Mouse (Mus musculus): ENCODE data around the gene Lamtor5.
A peak's percentile ranks its signal among the peaks of the same experiment; 100 is the strongest.

The Lamtor5 gene

DNA sequence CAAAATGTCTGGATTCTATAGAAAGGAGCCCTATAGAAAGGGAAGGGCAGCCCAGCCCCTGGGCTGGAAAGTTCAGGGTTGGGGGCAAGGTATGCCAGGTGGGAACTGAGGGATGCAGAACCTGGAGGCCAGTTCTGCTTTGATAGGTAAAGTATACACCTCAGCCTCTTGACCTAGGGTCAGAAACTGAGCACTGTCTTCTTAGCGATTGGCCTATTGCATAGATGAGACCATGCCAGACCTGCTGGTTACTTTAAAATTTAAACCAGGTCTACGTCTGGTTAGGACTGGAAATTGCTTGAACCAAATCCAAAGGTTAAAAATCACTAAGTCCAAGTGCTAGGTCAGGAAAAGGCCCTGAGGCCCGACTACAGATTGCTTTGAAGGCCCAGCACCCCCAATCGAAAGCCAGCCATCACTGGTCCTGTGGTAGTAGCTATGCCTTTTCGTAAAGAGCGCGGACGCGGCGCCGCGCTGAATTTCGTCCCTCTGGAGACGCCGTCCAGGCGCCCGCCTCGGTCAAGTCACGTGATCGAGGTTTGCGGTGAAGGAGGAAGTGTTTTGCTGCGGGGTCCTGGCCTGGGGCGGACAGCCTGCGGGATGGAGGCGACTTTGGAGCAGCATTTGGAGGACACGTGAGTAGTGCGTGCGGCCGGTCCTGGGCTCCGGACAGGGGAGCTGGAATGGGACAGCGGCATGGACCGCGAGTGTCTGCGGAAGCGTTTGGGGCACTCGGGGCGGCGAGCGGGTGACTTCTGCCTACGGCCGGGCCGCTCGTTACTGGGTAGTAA is at the start of gene Lamtor5:
TSS of gene Lamtor5 (plus strand) at position 380 of the 791 bp plus-strand sequence.
- peak; percentile 90 for DNase-seq (ENCODE audit: low read depth, low spot score)

DNA sequence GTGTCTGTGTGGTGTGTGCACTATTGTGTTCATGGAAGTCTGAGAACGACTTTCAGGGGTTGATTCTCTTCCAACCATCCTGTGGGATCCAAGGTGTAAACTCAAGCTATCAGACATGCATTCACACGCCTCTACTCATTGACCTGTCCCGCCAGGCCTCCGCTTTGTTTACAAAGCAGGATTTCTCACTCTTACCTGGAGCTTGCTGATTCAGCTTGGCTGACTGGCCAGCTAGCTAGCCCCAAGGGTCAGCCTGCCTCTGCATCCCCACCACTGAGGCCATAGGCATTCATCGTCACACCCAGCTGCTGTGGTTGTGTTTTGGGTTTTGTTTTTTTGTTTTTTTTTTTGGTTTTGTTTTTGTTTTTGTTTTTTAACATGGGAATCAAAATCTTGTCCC is 49.4 kb upstream of the Lamtor5 start:
- no peak for DNase-seq (ENCODE audit: low read depth, low spot score)

- DNase-seq (ENCODE audit: low read depth, low spot score), result no peak
Observed at GRCm38 (mm10) chr3:107229822-107230221, 48.8 kb upstream of the Lamtor5 start.

- no peak for DNase-seq (ENCODE audit: low read depth, low spot score)
Observed at GRCm38 (mm10) chr3:107230527-107230926, 48.1 kb upstream of the Lamtor5 start, which contains the start of gene A630076J17Rik. A630076J17Rik (plus strand) TSS chr3:107230614.

DNA sequence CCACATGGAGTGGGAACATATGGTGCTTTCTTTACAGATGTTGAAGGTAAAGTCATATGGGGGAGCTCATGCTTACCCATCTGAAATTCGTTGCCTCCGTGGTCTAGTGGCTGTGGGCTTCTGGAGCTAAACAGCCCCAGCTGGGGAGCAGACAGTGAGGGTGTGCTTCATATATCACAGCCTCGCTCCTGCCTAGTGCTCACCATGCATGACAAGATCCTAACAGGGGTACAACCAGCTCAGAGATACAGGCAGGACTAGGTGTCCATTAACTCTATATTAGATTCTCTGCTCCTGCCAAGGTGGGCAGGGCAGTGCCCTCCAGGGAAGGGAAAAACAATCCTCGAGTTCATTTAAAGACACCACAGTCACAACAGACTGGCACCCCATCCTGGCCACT is 47.5 kb upstream of the Lamtor5 start:
- DNase-seq (ENCODE audit: low read depth, low spot score), result no peak

GRCm38 (mm10) chr3:107233351-107233813 is 45.3 kb upstream of the Lamtor5 start:
- peak; percentile 89 for DNase-seq (ENCODE audit: low read depth, low spot score)

DNA sequence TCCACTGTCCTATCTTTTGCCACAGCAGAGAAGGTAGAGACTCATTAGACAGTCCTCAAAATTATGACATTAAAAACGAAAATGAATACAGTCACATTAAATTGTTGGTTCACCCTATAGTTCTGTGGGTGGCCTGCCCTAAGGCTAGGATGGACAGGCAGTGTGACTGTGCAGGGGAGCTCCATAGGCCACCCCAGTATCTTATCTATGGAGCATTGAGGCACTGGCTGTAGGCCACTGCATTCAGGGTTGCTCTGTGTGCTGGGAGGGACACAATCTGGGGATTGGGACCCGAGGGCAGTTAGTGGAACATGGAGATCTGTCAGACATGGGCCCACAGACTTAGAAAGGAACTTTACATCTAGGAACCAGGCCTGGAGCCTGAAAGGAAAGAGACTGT is 44.7 kb upstream of the Lamtor5 start:
- no peak for DNase-seq (ENCODE audit: low read depth, low spot score)

GRCm38 (mm10) chr3:107238051-107238450 is 40.6 kb upstream of the Lamtor5 start:
- no peak for DNase-seq (ENCODE audit: low read depth, low spot score)

DNA sequence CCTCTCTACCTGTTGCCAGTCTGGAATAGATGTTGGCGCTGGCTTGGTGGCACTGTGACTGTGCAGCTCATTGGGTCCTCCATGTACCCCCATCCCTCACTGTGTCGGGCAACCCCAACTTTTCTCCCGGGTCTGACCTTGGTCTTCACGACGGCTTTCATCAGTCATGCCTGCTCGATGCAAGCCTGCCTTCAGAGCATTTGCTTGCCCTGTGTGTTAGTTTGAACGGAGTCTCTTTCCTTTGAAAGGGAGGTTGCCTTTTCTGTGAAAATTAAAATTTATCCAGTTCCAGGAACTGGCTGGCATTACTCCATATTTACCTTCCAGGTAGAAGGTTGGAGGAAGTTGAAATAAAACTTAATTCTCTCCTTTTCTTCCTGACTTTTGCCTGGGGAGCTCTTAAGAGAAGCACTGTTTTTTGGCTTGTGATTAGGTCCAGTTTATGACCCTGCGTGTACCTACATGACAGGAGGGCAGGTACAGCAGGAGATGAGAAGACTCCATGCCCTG is 40.1 kb upstream of the Lamtor5 start:
- no peak for DNase-seq (ENCODE audit: low read depth, low spot score)

DNA sequence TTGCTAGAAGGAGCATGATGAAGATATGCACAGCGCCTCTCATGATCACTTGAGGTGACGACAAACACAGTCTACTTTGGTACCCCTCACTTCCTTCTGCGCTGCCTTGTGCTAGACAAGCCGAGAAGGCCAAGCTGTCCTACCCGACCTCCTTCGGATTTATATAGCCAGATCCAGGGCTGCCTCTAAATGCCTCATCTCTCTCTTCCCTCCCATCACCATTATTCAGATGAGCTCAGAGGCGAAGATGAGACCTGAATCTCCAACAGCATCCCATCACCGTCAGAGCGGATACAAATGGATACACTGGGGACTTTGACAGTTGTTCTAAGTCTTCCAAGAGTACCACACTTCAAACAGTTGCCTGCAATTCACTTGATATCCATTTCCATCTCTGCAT is 39.1 kb upstream of the Lamtor5 start, which contains the start of gene Prok1:
TSS of gene Prok1 (minus strand) at position 101 of the 400 bp plus-strand sequence.
- no peak for DNase-seq (ENCODE audit: low read depth, low spot score)

DNA sequence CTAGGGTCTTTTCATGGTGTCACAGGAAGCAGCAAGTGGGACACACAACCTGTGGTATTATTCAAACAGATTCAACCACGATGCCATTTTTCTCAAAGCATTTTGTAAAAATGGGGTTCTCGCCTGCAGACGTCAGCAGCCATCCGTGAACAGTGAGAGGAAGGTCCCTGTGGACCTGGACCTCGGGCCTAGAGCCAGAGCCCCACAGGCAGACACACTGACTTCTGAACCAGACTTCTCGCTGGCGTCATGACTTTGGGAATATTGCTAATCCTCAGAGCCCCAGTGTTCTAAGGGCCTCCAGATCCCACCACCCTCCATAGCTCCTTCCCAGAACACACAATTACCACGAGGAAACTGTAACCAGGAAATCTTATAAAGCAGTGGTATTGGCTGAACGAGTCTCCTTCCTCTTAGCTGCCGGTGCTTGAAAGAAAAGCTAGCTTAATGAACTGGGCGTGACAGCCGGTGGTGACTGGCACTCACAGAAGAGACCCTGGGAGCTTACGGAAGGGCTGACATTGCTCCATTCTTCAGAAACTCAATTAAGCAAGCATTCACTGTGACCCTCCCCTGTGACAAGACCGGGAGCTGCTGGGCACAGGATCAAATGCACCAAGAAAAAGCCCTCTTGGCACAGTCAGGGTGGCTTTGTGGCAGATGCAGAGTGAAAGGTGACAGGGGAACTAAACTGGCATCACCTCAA is 37.1 kb upstream of the Lamtor5 start:
- DNase-seq (ENCODE audit: low read depth, low spot score), result no peak

DNA sequence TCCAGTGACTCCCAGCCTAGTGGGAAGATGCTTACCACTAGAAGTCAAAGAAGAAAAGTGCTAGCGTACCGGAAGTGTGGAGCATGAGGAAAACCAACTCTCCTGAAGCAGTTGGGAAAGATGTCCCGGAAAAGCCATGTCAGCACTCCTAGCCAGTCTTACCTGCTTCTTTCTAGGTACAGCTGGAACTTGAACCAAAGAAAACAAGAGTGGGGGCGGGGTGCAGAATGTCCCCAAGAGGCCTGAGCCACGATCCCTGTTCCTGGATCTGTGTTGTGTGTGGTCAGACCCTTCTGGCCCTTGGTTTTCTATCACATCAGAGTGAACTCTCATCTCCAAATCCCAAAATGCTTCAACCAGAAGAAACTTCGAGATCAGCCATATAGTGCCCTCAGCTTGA is 31.8 kb upstream of the Lamtor5 start:
- DNase-seq (ENCODE audit: low read depth, low spot score), result no peak

DNA sequence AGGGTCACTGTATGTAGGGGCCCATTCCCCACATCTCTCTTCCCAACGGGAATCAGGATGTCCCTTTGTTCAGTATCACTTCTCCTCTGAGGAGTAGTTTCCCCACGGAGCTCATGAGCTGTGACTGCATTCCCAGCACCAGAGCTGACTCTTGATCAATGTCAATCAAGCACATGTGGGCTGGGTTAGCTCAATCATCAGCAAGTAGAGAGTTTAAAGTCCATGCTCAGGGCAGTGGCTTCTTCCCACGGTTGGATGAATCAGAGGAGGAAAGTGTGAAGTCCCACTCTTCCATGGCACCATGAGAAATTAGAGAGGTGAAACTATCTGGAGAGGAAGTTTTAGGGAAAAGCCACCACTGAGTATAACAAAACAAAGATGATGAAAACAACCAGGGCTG is 29.6 kb upstream of the Lamtor5 start:
- DNase-seq (ENCODE audit: low read depth, low spot score), result no peak

DNA sequence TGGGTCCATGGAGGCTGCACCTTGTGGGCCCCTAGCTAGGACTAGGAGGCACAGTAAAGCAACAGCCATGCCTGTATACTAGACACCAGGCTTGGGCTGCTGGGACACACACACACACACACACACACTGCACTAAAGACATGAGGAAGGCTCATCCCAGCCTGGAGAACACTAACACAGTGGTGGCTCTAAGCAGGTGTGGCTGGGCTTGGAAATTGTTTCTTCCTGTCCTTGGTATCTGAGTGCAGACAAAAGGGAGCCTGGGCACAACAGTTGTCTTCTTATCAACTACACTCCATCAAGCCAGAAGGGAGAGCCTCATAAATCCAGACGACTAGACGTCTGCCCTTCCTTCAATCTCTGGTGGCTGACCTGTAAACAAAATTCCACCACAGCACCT is 28.3 kb upstream of the Lamtor5 start:
- DNase-seq (ENCODE audit: low read depth, low spot score), result no peak

DNA sequence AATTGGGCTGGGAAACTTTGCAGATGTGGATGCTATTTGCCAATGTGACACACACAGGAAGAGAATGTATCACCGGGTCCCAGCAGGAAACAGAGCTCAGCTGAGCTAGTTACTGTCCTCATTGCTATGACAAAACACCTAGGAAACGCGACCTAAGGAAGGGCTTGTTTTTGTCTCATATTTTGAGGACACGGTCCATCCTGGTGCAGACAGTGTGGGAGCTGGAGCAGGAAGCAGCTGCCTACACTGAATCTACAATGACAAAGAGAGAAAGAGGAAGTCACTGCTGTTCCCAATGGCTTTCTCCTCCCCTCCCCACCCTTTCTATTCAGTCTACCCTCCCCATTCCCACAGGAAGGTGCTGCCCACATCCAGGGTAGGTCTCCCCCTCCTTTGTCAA is 26.6 kb upstream of the Lamtor5 start:
- DNase-seq (ENCODE audit: low read depth, low spot score), result no peak

GRCm38 (mm10) chr3:107253925-107254324 is 24.7 kb upstream of the Lamtor5 start:
- no peak for DNase-seq (ENCODE audit: low read depth, low spot score)

DNA sequence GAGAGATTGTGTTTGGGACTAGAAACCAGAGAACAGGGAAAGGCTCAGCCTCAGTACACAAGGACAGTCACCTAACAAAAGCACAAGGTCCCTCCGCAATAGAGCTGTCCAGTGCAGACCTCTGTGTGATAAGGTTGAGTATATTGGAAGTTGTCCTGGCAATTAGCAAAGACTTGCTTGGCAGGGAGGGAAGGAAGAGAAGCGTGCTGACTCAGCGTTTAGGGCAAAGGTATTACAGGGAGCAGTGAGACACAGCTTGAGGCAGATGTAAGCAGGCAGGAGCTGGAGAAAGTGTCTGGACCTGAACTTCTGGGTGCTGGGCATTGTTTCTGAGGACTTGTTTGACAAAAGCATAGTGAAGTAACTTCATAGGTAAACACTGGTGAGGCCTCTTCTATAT is 22.7 kb upstream of the Lamtor5 start:
- DNase-seq (ENCODE audit: low read depth, low spot score), result no peak

DNA sequence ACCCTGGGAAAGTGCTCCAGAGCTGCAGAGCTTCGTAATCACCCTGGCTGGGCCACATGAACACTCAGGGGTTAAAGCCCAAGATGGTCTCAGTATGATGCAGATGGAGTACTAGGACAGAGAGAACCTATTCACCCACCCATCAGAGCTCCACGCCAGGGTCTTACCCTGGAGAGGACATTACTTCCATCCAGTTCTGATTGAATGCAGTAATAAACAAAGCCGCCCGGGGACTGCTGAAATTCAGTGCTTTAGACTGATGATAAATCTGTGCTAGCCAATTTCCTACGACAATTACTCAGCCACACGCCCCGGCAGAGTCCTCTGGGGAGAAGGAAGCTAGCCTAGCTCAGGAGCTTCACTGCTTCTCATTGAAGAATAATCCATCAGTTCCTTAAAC is 21.9 kb upstream of the Lamtor5 start:
- no peak for DNase-seq (ENCODE audit: low read depth, low spot score)

GRCm38 (mm10) chr3:107257924-107258323 is 20.7 kb upstream of the Lamtor5 start:
- no peak for DNase-seq (ENCODE audit: low read depth, low spot score)

DNA sequence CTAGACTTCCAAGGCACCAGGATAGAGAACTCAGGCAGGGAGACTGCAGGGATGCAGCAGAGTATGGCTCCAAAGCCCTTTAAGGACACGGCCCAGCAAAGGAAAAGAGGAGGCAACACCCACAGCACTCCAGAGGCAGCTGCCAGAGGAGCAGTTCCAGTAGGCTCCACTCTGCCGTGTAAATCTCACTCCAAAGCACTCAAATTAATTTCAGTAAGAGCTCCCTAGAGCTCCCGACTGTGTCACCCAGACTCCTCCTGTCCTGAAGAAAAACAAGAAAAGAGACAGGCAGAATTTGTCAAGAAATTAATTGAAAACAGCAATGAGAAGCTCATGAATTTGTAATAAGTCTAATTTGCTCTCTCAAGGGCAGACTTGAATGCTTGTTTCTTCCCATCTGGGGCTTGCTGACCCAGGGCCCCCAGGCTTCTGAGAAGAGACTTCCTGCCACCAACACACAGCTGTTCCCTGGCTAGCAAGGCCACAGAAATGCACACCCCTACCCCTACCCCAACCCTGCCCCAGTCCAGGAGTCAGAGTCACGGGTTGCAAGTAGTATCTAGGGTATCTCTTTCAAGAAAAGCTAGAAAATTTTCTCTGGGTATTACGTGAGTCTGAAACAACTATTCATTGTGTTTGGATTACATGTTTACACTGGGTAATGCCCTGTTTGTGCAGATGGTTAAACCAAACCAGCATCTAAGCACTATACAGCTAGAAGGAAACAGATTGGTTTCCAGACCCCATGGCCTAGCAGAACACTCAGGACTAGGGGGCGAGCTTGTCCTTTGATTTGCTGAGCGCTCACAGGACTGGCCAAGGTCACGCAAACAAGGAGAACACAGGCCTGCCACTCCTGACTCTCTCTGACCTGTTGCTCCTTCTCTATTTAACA is 17.5 kb upstream of the Lamtor5 start:
- DNase-seq (ENCODE audit: low read depth, low spot score), result no peak

- no peak for DNase-seq (ENCODE audit: low read depth, low spot score)
Observed at GRCm38 (mm10) chr3:107261851-107262165, 16.9 kb upstream of the Lamtor5 start.

Data from CD4-positive helper T cell, adult 2 months (primary cell).